Mouse (Mus musculus) heart, embryonic 15.5 days (tissue): ENCODE measurements around the gene Nmb. TPM values are rescaled to one million over a fixed set of nuclear protein-coding genes. Genes with fewer than 3 reads are reported as not detected.

ENCODE experiments used
- ATAC-seq: fragments of 200-750 bp; cut with Nextera tagmentation; replicated peaks from 2 replicates; pipeline ENCODE4 v1.8.0; 2017; ENCODE audit warnings: low read depth, moderate TSS enrichment; ENCODE audit not compliant: insufficient number of reproducible peaks, insufficient read depth, low FRiP score
- H3K27ac ChIP-seq: fragments of 300-500 bp; sonication (generic); 2 replicates; pipeline ENCODE4 v1.5.1; 2015; ENCODE audit warnings: mild to moderate bottlenecking, inconsistent platforms
- H3K27me3 ChIP-seq: fragments of 300-500 bp; sonication (generic); 2 replicates; pipeline ENCODE4 v1.6.1; 2015; ENCODE audit warnings: inconsistent platforms
- H3K36me3 ChIP-seq: fragments of 300-500 bp; sonication (generic); 2 replicates; pipeline ENCODE4 v1.6.1; 2015; ENCODE audit warnings: mild to moderate bottlenecking, inconsistent platforms
- H3K4me1 ChIP-seq: fragments of 300-500 bp; sonication (generic); replicated peaks from 2 replicates; pipeline ENCODE4 v1.6.1; 2015; ENCODE audit warnings: inconsistent platforms
- H3K4me2 ChIP-seq: fragments of 300-500 bp; sonication (generic); 2 replicates; pipeline ENCODE4 v1.6.1; 2015; ENCODE audit warnings: inconsistent platforms, mild to moderate bottlenecking, moderate library complexity
- H3K4me3 ChIP-seq: fragments of 300-500 bp; sonication (generic); 2 replicates; pipeline ENCODE4 v1.5.1; 2015; ENCODE audit warnings: mild to moderate bottlenecking, inconsistent platforms
- H3K9ac ChIP-seq: fragments of 300-500 bp; sonication (generic); 2 replicates; pipeline ENCODE4 v1.6.1; 2015; ENCODE audit warnings: mild to moderate bottlenecking, inconsistent platforms
- H3K9me3 ChIP-seq: fragments of 300-500 bp; sonication (generic); replicated peaks from 2 replicates; pipeline ENCODE4 v1.6.1; 2016; ENCODE audit warnings: inconsistent platforms
- whole genome bisulfite sequencing: fragments of 180-500 bp; shearing (Covaris S2); methylation state at CpG from one replicate; pipeline ENCODE4 v1.1.7; 2015; ENCODE audit warnings: mixed read lengths; 5-methylcytosine and 5-hydroxymethylcytosine counted together
- polyA plus RNA-seq: library from polyadenylated mRNA; unstranded; fragments of >200 nt; fragmentation: Nextera tagmentation; extraction: Ambion mirVana; gene quantifications from 2 replicates; pipeline ENCODE4 v1.2.1, GENCODE M21; 2015

Nmb gene
- polyA plus RNA-seq, 1 experiment from 2014 or later, result 4.6 TPM

DNA sequence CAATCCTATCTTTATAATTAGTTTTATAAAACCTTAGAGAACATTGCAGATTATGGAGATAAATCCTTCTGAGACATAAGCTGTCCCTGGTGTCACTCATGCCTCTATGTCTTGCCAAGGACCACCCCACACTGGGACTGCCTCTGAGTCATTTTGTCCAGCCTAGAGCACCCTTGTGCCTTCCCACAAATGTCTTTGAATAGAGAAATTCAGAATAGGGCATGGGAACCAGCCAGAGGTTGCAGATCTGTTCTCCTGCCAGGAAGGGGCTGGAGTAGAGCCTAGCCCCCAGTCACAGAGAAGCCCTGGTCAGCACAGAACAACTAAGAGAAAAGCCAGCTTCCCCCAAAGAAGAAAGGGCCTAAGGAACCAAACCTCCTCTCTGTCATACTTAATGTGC lies 49.6 kb downstream of the Nmb start:
- peaks cover 4% of the 10 kb centered on the region for H3K4me1 ChIP-seq
- no peak overlapping the region for H3K4me3 ChIP-seq
- no peak overlapping the region for H3K27ac ChIP-seq
- no peaks in the 10 kb centered on the region for H3K27me3 ChIP-seq
- H3K9me3 ChIP-seq, result no peaks in the 10 kb centered on the region
- no peak for ATAC-seq
- no peak overlapping the region for H3K4me2 ChIP-seq
- no peaks in the 10 kb centered on the region for H3K36me3 ChIP-seq
- no peak overlapping the region for H3K9ac ChIP-seq

DNA sequence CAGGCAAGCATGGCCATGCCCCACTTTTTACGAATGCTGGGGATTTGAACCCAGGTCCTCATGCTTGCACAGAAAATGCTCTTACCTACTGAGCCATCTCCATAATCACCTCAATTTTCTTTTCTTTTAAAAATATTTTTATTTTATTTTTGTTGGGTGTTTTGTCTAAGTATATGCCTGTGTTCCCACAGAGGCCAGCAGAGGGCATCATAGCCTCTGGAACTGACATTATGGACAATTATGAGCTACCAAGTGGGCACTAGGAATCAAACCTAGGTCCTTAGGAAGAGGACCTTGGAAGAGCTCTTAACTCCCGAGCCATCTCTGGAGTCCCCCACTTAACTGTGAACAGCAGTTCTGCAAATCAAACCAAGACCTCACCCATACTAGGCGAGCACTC lies 51.7 kb downstream of the Nmb start:
- Histone ChIP-seq H3K27ac (no peak overlapping the region), H3K4me2 (no peak overlapping the region), H3K9ac (no peak overlapping the region), H3K4me1 (0 out of 2 replicates have a peak, but pooled peaks cover 6% of the 10 kb centered on the region), H3K9me3 (no peaks in the 10 kb centered on the region), H3K27me3 (no peaks in the 10 kb centered on the region), H3K4me3 (no peak overlapping the region), H3K36me3 (no peaks in the 10 kb centered on the region)
- ATAC-seq, result no peak
- WGBS, result 91% methylated on average over 3 of the region's 3 CpGs

Other genes starting within 250 kb of the Nmb start
- gene Crtc3, start 216.2 kb downstream of the Nmb start, polyA plus RNA-seq, result 16.9 and 21.7 TPM in 2 replicates
- gene Iqgap1, start 79.1 kb downstream of the Nmb start, polyA plus RNA-seq, result 35.6 and 49.4 TPM in 2 replicates
- gene Zscan2, start 44.2 kb downstream of the Nmb start, polyA plus RNA-seq, result 1.8 and 2.0 TPM in 2 replicates
- gene Wdr73, start 3.8 kb downstream of the Nmb start, polyA plus RNA-seq, result 16.3 and 20.9 TPM in 2 replicates
- 129 and 148 TPM in 2 replicates for gene Sec11a, start 42.7 kb upstream of the Nmb start, polyA plus RNA-seq
- gene Zfp592, start 88.6 kb upstream of the Nmb start, polyA plus RNA-seq, result 8.5 and 9.4 TPM in 2 replicates
- 17.9 and 18.2 TPM in 2 replicates for gene Alpk3, start 152.5 kb upstream of the Nmb start, polyA plus RNA-seq
- gene Slc28a1, start 209.7 kb upstream of the Nmb start, polyA plus RNA-seq, result 0.09 and 0.14 TPM in 2 replicates